Mouse (Mus musculus): ENCODE measurements around the gene Ifi27. TPM values are rescaled to one million over a fixed set of nuclear protein-coding genes. Genes with fewer than 3 reads are reported as not detected.
A peak's percentile ranks its signal among the peaks of the same experiment; 100 is the strongest.
"Not testable (repeated sequence)": the region's sequence is repeated elsewhere in the genome, so short reads cannot be mapped to it uniquely, and the experiment has no call there.

The Ifi27 gene
- total RNA-seq, 2 experiments from 2014 or later = 77.7 to 79.1 TPM

- DNase-seq = no peak
- intact Hi-C loops (cut with DNase I; ENCODE audit: low total_unique reads) = no loop called here
Measured at GRCm38 (mm10) chr12:103443524-103443923, 9.5 kb downstream of the Ifi27 start, which contains the start of gene Ifi27l2a. Gene Ifi27l2a, minus strand, starts transcription at chr12:103443680.

- DNase-seq; intact Hi-C loops (cut with DNase I; ENCODE audit: low total_unique reads): not testable (repeated sequence)
Measured at GRCm38 (mm10) chr12:103444261-103444660, 10.2 kb downstream of the Ifi27 start.

GRCm38 (mm10) chr12:103445060-103445459 is 11.0 kb downstream of the Ifi27 start:
- no peak for DNase-seq
- intact Hi-C loops (cut with DNase I; ENCODE audit: low total_unique reads) = no loop called here

GRCm38 (mm10) chr12:103453361-103453760 is 19.4 kb downstream of the Ifi27 start:
- intact Hi-C loops (cut with DNase I; ENCODE audit: low total_unique reads) = no loop called here

GRCm38 (mm10) chr12:103456727-103457126 is 22.7 kb downstream of the Ifi27 start:
- DNase-seq; intact Hi-C loops (cut with DNase I; ENCODE audit: low total_unique reads): not testable (repeated sequence)

More at GRCm38 (mm10) chr12:103453361-103453760, 19.4 kb downstream of the Ifi27 start:
- no peak for DNase-seq

GRCm38 (mm10) chr12:103457140-103457539 is 23.1 kb downstream of the Ifi27 start, which contains the start of gene Ifi27l2b:
Gene Ifi27l2b, minus strand, starts transcription at chr12:103457223.
- intact Hi-C loops (cut with DNase I; ENCODE audit: low total_unique reads) = no loop called here
- DNase-seq = no peak

- intact Hi-C loops (cut with DNase I; ENCODE audit: low total_unique reads) = no loop called here
- no peak for DNase-seq
Measured at GRCm38 (mm10) chr12:103474481-103474880, 40.5 kb downstream of the Ifi27 start.

GRCm38 (mm10) chr12:103476779-103477389 is 42.9 kb downstream of the Ifi27 start:
- intact Hi-C loops (cut with DNase I; ENCODE audit: low total_unique reads) = no loop called here
- no peak for DNase-seq

- DNase-seq = no peak
- intact Hi-C loops (cut with DNase I; ENCODE audit: low total_unique reads) = no loop called here
Measured at GRCm38 (mm10) chr12:103477461-103478015, 43.5 kb downstream of the Ifi27 start.

GRCm38 (mm10) chr12:103481671-103482070 is 47.7 kb downstream of the Ifi27 start:
- no peak for DNase-seq
- intact Hi-C loops (cut with DNase I; ENCODE audit: low total_unique reads) = loop anchor here (5.0 kb wide), 1 partner anchor 44 kb away; no protein-coding TSS in a partner anchor

GRCm38 (mm10) chr12:103482781-103483180 is 48.8 kb downstream of the Ifi27 start:
- DNase-seq = no peak

GRCm38 (mm10) chr12:103484200-103484972 is 50.4 kb downstream of the Ifi27 start:
- not testable (repeated sequence) for DNase-seq
- intact Hi-C loops (cut with DNase I; ENCODE audit: low total_unique reads) = loop anchor here (5.0 kb wide), 1 partner anchor 47 kb away; no protein-coding TSS in a partner anchor

More at GRCm38 (mm10) chr12:103482781-103483180, 48.8 kb downstream of the Ifi27 start:
- intact Hi-C loops (cut with DNase I; ENCODE audit: low total_unique reads) = loop anchor here (5.0 kb wide), 1 partner anchor 45 kb away; no protein-coding TSS in a partner anchor

- peak; percentile 28 for DNase-seq
- intact Hi-C loops (cut with DNase I; ENCODE audit: low total_unique reads) = no loop called here
Measured at GRCm38 (mm10) chr12:103486726-103487125, 52.7 kb downstream of the Ifi27 start.

- intact Hi-C loops (cut with DNase I; ENCODE audit: low total_unique reads) = no loop called here
- peak; percentile 28 for DNase-seq
Measured at GRCm38 (mm10) chr12:103487276-103487675, 53.3 kb downstream of the Ifi27 start.

GRCm38 (mm10) chr12:103487750-103488149 is 53.7 kb downstream of the Ifi27 start:
- intact Hi-C loops (cut with DNase I; ENCODE audit: low total_unique reads) = no loop called here
- no peak for DNase-seq

Other genes starting within 250 kb of the Ifi27 start
- gene Prima1, start 192.1 kb upstream of the Ifi27 start, total RNA-seq (2021) = 10 to 100 TPM in 1 of 2 experiments, 1 to 10 TPM in 1; 2.3 to 14.0 TPM
- gene Fam181a, start 123.2 kb upstream of the Ifi27 start, total RNA-seq (2021) = not detected
- gene Asb2, start 78.2 kb upstream of the Ifi27 start, total RNA-seq (2021) = 100 to 1,000 TPM; 113 to 172 TPM
- 1 to 10 TPM; 3.1 to 3.6 TPM for gene Otub2, start 45.5 kb upstream of the Ifi27 start, total RNA-seq (2021)
- gene 9330161L09Rik, start 26.4 kb upstream of the Ifi27 start, total RNA-seq (2021) = under 1 TPM; 0.62 to 0.70 TPM
- 10 to 100 TPM; 45.6 to 45.9 TPM for gene Ddx24, start 8.4 kb upstream of the Ifi27 start, total RNA-seq (2021)
- gene Ifi27l2a, start 9.5 kb downstream of the Ifi27 start, total RNA-seq (2021) = 1 to 10 TPM; 4.7 to 4.9 TPM
- not detected for gene Ifi27l2b, start 23.0 kb downstream of the Ifi27 start, total RNA-seq (2021)
- under 1 TPM; 0.27 to 0.84 TPM for gene Ppp4r4, start 98.1 kb downstream of the Ifi27 start, total RNA-seq (2021)
- gene Serpina10, start 197.2 kb downstream of the Ifi27 start, total RNA-seq (2021) = not detected
- not detected for gene Serpina6, start 223.0 kb downstream of the Ifi27 start, total RNA-seq (2021)
- not detected for gene Serpina16, start 241.9 kb downstream of the Ifi27 start, total RNA-seq (2021)

Data from gastrocnemius, postnatal 14 days (tissue).